Mouse (Mus musculus) right cerebral cortex, postnatal 4 days (tissue): ENCODE measurements at regions not wholly inside any gene's neighbourhood (a gene's known extent, or its start where the extent isn't known, plus 50 kb on each side); places are given as distances from the start of the nearest gene placed in this dataset.
"Not testable (repeated sequence)": the region's sequence is repeated elsewhere in the genome, so short reads cannot be mapped to it uniquely, and the experiment has no call there.

ENCODE experiments used
- DNase-seq: peaks from one replicate; pipeline ENCODE4 v3.0.0-alpha.2; 2022

DNA sequence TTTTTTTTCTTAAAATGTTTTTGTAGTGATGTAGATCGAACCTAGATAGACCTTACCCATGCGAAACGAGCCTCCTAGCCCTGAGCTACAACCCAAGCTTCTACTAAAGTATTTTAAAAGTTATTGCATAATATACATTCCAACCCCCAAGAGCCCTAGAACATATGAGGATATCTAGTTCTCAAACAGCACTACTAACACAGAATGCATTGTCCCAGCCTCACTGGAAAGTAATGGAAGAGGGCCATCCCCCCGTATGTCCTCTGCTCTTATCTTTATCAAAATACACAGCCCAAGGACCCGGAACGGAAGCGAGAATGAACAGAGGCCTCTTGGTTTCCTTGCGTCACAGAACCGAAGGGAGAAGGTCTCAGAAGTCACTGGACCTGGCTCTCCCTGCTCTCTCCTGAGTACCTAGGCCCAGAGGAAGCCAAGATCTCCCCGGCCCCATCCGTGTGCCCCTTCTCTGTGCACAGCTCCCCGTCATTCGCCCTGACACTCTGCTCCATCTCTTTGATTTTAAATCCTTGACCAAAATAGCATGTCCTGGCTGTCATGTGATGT lies 165.0 kb upstream of the Pkdcc start:
- no peak for DNase-seq

DNA sequence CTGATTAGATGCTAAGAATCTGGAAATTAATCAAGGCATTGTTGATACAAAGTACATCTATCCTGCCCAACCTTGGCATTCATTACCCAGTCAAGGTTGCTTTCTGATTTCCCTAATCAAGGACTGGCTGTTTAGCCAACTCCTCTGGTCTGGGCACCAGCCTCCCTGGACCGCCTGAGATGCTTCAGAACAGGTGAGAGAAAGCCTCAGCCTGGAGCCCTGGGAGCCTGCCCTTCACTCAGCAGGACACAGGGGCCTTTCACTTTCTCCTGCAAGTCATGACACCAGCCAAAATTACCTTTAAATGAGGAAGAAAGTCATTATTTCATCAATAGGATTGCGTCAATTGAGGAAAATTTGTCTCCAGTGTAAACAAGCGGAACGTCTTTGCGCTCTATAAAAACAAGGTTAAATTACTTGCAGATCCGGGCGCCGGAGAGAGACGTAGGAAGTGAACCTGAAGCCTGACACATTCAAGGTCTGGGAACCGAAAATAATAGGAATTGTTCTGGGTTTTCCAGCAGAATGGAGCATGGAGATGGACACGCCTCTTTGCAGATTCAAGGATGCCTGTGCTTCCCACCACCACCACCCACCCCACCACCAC lies 164.4 kb upstream of the Pkdcc start:
- DNase-seq, result no peak

DNA sequence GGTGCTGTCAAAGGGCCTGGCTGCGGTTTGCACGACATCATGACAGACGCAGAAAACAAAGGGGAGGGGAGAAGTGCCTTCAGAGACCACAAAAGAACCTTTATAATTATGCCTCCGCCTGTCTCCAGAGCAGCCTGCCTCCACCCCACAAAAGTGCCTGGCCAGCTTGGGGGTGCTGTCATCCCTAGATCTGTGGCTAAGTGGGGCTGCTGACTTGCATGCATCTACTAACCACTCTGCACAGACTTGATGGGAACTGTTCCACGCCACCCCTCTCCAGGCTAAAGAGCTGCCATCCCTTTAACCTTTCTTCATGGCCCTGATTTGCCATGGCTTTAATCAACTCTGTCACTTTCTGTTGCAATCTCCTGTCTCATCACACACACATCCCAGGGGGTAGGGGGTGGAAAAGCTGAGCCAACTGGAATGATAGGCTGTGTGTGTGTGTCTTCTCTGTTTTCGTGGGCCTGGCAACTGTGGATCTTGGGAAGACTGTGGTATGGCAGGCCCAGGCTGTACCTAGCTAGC lies 162.4 kb upstream of the Pkdcc start:
- DNase-seq, result no peak

DNA sequence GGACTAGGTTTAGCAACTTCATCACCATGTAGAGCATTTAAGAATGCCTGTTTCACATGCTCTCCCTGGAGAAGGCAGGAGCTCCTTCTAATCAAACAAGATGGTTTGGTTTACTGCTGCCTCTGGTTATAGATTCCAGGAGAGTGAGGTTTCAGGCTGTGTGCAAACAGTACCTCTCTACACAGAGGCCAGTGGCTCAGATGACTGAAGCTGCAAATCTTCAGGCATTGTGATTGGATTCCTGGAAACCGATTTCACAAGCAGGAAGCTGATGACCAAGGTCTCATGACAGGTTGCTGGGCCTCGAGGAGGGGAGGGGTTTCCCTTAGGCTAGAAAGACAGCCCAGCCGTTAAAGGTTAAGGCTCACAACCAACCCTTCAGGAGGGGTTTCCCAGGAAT lies 157.3 kb upstream of the Pkdcc start:
- no peak for DNase-seq

DNA sequence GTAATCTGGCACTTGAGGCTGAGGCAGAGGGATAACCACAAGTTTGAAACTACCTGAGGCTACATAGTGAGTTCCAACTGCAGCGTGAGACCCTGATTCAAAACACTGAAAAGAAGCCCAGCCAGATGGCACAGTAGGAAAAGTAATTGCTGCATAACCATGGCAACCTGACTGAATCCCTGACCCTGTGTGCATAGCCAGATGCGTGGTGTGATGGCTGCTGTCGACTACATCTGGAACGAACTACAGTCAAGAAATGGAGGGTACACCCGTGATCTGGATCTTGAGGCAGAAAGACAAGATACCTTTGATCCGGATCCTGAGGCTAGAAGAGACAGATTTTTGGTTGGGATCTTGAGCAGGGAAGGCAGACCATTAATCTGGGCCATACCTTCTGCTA lies 153.2 kb upstream of the Pkdcc start:
- DNase-seq, result no peak

DNA sequence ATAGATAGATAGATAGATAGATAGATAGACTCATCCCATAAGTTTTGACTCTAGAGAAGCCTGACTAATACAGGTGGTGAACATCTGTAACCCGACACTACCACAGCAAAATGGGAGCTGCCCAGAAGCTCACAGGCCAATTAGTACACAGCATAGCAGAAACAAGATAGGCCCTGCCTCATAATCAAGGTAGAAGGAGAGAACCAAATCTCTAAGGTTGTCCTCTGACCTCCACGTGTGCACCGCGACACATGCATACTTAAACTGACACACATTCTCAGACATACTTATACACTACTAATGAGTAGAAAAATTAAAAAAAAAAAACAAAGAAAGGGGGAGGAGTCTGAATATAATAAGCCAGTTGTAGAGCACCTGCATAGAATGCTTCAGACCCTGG lies 151.2 kb upstream of the Pkdcc start:
- DNase-seq, result no peak

DNA sequence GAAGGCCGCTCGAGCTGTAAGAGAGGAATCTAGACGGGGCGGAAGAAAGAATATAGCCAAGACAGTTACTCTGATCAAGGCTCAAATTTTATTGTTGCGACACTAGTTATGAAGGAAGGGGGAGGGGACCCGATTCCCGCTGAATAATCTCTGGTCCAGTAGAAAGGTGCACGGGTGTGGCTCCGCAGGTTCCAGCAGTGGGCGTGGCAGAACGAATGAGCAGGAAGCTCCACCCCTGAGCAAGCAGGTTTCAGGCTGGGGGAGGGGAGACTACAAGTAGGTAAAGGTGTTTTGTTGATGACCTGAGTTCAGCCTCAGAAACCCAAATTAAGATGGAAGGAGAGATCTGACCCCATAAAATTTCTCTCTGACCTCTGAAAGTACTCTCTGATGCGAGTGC lies 150.7 kb upstream of the Pkdcc start:
- not testable (repeated sequence) for DNase-seq

DNA sequence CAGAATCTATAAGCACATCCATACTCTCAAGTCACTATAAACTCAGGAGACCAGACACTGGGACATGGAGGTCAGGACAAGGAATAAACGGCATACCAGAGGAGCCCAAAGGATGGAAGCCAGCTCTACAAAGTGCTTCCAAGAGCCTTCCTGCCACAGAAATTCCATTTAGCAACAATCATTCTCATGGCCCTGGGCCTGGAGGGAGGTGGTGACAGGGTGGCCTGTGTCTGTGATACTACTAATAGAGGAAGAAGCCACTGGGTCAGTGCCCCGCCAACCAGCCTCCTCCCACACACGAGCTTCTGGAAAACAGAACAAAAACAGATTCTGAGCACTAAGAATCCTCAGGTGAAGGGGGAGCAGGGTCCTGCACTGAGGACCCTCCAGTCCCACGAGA lies 145.8 kb upstream of the Pkdcc start:
- DNase-seq, result no peak

DNA sequence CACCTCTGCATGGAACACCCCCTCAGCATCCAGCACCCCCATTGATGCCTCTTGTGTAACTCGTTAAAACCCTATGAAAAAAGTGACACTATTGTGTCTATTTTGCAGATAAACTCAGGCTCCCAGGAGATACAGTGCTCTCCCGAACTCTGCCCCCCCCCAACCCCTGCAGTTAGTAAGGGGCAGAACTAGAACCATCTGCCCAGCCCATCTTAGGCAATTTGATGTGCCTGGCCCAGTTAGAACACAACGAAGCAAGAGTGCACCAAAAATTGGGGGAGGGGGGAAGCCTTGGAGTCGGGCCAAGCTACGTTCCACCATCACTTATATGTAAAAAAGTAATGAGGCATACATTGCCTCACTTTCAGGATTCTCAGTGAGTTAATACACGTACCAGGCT lies 143.3 kb upstream of the Pkdcc start:
- no peak for DNase-seq

DNA sequence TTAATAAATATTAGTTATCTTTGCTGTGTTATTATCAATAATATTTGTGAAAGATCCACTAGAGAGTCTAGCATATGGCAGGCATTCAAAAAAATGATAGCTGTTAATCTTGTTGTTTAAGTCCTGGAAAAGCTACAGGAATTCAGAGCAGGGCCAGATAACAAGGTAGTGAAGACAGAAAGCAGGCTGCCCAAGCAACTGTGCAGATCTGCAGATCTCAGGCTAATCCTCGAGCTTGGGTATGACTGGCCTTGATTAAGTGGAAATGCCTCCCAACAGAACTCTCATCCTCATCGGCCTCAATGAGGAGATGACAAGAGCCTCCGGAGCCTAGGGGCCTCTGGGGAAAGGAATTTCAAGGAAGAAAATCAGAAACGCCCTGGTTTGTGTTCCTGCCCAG lies 142.9 kb upstream of the Pkdcc start:
- no peak for DNase-seq

DNA sequence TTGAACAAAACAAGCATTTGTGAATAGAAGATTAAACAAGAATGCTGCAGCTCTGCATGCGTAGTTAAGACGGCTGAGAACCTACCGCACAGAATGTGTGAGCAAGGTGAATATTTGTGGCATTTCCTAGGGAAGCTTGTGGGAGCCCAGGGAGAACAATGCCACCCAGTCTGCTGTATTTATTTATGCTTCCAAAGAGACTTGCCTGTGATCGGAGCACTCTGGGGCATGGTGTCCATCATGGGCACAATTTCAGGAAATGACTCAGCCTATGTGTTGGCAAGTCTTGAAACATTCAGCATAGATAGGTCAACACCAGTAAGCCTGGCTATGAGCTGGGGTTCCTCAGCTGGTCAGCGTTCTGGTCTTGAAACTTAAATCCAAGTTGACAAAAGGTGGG lies 140.2 kb upstream of the Pkdcc start:
- DNase-seq, result no peak

DNA sequence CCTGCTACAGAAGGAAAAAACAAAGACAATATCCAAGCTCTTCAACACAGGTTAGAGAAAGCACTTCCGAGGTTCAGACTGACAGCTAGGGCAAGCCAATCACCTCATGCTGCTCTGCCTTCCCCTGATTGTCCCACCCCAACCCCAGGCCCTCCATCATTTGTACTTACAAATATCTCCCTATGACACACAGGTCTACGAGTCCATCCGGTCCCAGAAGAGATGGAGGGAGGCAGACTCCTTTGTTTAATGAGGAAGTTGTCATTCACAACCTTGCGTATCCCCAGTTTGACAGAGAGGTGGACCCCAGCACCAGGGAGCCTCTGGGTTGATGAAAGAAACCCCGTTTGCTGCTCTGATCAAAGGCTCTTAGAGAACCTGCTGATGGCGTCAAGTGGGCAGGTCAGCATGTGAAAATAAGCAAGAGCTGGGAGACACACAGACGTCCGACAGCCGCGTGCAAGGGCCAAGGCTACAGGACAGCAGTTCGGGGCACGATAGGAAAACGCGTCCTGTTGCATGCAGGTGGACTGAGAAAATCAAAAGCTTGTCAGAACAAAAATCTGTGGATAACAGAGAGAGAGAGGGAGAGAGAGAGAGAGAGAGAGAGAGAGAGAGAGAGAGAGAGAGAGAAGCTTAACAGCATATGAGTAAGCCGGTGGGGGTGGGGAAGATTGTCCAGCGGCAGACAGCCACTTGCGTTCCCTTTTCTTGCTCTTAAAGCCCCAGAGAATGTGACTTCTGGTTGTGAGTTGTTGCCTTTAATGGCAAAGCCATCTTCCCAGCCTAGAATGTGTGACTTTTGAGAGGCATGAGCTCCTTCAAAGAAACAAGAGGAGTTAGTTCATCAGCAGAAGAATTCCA lies 137.1 kb upstream of the Pkdcc start:
- no peak for DNase-seq

DNA sequence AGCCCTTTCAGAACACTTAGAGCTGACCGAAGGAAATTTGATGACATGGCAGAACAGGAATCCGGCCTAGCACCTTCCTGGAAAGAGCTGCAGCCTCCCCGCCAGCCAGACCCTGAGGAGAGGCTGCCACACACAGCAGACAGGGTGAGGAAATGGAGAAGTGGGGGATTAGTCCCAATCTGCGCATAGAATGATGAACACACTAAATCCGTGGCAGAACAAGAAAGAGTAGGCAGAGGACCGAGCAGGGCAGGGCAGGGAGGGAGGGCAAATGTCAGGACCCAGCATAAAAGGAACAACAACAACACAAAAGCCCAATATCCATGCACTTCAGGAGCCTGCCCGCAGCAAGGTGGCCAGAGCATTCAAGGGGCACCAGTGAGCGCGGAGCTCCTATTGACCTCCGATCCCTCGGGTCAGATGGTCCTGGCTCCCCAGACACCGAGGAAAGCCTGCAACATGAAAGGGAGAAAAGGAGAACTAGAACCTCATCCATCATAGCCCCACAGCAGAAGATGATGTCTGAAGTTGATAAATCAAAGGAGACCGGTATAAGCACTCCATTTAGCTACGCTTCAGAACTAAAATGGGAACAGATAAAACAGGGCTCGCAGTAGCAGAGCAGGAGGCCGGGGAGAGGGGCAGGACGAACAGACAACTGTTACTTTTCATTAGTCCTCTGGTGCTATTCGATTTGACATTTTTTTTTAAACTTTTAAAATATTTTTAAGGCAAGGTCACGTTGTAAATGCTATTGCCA lies 136.3 kb upstream of the Pkdcc start:
- no peak for DNase-seq

DNA sequence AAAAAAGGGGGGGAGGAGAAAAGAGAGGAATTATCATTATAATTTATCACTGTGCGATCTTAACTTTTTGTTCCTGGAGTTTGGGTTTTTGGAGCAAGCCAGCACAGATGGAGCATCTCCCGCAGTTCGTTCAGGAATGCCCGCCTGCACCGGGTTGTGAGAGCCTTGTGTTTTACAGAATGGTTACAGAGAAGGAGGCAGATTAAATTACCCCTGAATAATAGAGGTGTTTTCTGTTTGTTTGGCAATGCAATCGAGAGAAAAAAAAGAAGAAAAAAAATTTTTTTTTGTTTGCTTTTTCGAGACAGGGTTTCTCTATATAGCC lies 135.8 kb upstream of the Pkdcc start:
- no peak for DNase-seq

DNA sequence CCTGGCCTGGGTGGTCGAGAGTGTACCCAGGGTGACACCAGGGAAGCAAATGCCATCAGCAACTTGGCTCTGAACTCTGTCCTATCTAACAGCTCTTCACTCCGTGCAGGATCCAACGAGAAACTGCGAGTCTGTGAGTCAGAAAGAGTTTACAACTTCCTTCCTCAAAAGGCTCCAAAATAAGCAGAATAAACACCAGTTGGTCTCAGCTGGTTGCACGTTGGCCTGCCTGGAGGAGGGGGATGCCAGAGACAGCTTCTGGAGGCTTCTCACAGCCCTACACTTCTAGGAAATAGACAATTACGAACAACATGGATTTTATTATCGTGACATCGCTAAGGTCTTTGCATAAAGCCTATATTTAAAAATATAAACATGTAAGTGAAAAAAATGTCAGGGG lies 133.4 kb upstream of the Pkdcc start:
- DNase-seq, result no peak

DNA sequence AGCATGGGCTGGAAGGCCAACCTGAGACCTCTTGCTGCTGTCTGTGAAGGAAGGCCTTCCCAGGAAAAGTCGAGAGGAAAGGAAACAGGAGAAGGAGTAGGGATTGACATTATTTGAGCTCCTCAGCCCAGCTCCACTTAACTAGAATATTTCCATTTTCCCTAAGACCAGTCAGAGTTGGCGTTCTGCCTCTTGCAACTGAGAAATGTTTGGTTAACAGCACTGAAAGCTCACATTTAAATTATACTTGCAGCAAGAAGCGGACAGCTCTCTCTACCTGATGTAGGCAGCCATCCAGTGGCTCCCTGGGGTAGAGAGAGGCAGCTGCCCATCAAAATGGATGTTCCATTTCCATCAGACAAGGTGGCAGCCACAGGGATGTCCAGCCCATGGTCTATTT lies 131.6 kb upstream of the Pkdcc start:
- no peak for DNase-seq

DNA sequence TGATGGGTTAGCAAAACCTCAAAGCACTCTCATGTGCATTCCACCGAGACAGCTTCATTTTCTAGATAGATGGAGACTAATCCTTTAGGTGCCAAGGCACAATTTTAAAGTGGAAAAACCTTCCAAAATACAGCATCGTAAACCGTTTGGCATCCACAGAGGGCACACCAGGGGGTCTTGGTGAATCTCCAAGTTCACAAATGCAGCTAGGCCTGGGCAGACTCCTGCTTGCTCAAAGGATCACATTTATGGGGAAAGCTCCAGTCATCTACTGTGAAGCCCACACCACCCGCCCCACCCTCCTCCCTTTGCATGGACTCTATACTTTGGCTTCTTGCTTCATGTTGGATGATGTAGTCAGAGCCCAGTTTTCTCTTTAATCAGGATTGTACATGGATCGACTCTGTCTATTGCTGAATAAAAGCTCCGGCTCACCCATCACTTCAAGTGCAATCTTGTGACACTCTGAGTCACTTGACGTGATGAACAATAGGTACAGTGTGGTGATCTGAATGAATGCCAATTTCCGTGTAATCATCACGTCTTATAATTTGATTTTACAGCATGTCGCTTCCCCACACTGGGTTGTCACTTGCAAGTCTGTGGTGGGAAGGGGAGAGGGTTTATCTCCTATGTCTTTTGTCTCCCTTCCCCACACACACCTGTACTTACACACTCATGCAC lies 129.2 kb upstream of the Pkdcc start:
- DNase-seq, result no peak

DNA sequence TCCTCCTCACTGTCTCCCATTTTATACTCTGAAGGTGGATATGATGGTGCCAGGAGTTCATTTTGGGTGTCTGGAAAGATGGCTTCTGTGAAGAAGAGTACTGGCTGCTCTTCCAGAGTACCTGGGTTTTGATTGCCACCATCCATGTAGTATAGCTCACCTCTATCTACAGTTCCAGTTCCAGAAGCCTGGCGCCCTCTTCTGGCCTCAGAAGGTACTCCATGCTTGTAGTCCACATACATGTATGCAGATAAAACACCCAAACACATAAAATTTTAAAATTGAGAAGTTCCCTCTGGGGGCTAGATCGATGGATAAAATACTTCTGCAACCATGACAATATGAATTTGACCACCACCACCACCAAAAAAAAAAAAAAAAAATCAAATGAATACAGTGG lies 128.4 kb upstream of the Pkdcc start:
- DNase-seq, result no peak

DNA sequence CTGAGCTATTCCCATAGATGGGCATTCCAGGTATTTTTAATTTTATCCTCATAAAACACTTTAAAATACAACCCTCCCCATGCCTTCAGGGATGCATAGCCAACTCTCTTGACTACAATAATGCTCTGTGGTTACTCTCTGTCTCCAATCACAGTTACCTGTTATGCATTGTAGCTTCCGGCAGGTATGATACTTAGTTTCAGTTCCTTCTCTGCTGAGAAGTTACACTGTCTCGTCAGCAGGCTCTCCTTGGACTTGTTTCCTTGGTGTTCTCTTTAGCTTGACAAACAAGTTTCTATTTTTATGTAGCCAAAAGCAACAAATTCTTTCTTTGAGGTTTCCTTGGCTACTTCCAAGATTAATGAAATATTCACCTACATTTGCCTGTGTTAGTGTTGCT lies 126.6 kb upstream of the Pkdcc start:
- DNase-seq, result no peak

DNA sequence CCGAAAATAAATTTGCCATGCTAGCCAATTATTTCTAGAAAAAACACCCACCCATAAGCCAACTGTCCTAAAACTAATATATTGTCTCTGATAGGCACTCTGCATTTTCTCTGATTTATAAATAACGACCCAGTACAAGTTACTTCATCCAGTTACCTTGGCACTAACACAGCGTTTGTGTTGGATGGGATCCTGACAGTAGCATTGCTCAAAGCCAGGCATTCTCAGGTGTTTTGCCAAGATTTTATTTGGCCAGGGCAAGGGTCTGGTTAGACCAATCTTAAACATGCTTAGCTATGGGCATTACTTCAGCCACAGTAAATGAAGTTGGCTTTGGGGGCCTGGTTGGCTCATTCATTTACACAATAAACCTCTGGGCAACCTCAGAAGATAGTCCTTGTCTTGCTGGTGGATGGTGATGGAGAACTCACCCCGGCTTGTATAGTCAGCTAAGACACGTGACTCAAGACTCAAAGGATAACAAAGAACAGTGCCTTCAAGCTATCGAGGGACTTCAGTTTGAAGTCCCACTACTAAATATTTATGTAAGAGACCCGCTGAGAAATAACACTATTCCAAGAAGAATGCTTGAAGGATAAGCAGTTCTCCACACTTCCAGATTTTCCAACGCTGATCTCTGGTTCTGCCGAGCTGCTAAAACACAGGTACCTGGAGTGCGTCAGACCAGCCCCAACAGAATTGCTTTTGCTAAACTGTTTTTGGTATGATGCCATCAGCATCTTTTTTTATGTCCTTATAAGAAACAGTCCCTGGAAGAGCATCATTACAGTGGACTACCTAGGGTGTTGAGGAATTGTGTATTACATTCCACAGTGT lies 125.0 kb upstream of the Pkdcc start:
- DNase-seq, result no peak

DNA sequence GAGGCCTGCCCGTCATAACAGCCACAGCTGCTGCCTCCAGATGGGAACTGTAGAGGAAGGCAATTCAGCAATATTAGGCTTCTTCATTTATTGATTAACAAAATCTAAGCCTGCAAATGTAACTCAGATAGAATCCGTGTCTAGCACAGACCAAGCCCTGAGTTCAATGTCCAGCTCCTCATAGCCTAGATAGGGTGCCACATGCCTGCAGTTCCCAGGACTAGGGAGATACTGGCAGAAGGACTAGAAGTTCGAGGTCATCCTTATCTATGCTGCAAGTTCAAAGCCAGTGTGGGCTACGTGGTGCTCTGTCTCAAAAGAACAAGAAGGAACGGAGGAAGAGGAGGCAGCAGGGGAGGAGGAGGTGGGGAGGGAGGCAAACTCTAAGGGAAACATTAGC lies 121.2 kb upstream of the Pkdcc start:
- no peak for DNase-seq

DNA sequence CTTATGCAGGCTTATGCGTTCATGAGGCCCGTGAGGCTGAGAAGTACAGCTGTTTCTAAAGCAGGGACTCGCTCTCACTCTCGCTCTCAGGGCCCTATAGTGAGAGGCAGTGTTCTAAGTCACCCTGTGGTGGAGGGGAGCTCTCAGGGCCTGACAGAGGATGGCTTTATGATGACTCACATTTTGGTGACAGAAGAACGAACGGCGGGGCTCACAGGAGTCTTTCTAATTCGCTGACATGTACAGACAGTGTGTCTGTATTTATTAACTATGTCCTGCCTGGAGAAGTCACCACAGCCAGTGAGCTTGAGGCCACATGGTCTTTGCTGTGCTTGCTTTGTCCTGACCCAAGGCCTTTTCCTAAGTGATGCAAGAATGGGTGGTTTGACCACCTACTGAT lies 118.6 kb upstream of the Pkdcc start:
- DNase-seq, result no peak
